8 mouse cellular contexts compared by ENCODE assay signal in the genomic region with DNA sequence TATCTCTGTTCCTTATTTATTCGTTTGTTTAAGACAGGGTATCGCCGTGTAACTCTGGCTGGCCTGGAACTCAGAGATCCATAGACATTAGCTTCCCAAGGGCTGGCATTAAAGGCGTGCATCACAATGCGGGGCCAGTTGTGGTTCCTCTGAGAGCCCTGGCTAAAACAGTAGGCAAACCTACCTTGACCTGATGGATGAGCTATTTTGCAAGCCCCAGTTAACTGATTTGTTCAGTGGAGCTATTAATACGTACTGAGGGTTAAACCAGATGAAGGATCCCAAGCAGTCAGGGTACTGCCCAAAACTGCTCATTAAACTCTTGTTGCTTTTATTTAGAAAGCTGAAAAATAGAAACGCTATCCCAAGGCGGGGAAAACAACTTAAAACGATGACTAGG. TPM values are rescaled to one million over a fixed set of nuclear protein-coding genes. Genes with fewer than 3 reads are reported as not detected.
A peak's percentile ranks its signal among the peaks of the same experiment; 100 is the strongest.
DNase-seq lines count a peak whose midpoint lies in the region; ATAC-seq and TF ChIP-seq lines count a peak whose summit lies in the region.

No protein-coding gene starts in this region.

- H3K36me3 ChIP-seq in kidney, postnatal 0 days (ENCODE audit: insufficient read depth, low read length), result 0 out of 2 replicates have a peak, but pooled peaks cover 3% of the 10 kb centered on the region
- no peaks in the 10 kb centered on the region for H3K36me3 ChIP-seq in embryonic facial prominence, embryonic 11.5 days (replicated peaks; ENCODE audit: control insufficient read depth, insufficient read depth, low read depth, low read length)
- peaks cover 21% of the 10 kb centered on the region for H3K36me3 ChIP-seq in hindbrain, embryonic 14.5 days (replicated peaks; ENCODE audit: control insufficient read depth, insufficient read depth)
- peaks cover 8% of the 10 kb centered on the region for H3K36me3 ChIP-seq in midbrain, postnatal 0 days (ENCODE audit: insufficient read depth, low read length)

- peak overlapping the region; percentile 61 for H3K9ac ChIP-seq in kidney, postnatal 0 days (ENCODE audit: low read depth, low read length)
- H3K9ac ChIP-seq in embryonic facial prominence, embryonic 11.5 days (replicated peaks; ENCODE audit: low read length), result peak overlapping the region; percentile 91
- peak overlapping the region; percentile 94 for H3K9ac ChIP-seq in hindbrain, embryonic 14.5 days
- peak overlapping the region; percentile 90 for H3K9ac ChIP-seq in midbrain, postnatal 0 days (replicated peaks; ENCODE audit: low read length, poor library complexity, severe bottlenecking)

- H3K27me3 ChIP-seq in kidney, postnatal 0 days (ENCODE audit: insufficient read depth, low read length), result no peaks in the 10 kb centered on the region
- H3K27me3 ChIP-seq in embryonic facial prominence, embryonic 11.5 days (ENCODE audit: control insufficient read depth, insufficient read depth, low read length), result no peaks in the 10 kb centered on the region
- H3K27me3 ChIP-seq in hindbrain, embryonic 14.5 days (ENCODE audit: control insufficient read depth, insufficient read depth, low read length), result no peaks in the 10 kb centered on the region
- H3K27me3 ChIP-seq in midbrain, postnatal 0 days (ENCODE audit: insufficient read depth, low read length), result no peaks in the 10 kb centered on the region

- peak overlapping the region; percentile 66 for H3K4me2 ChIP-seq in kidney, postnatal 0 days (ENCODE audit: low read length)
- H3K4me2 ChIP-seq in embryonic facial prominence, embryonic 11.5 days (ENCODE audit: low read depth, low read length), result peak overlapping the region; percentile 73
- peak overlapping the region; percentile 76 for H3K4me2 ChIP-seq in hindbrain, embryonic 14.5 days (replicated peaks)
- peak overlapping the region; percentile 78 for H3K4me2 ChIP-seq in midbrain, postnatal 0 days (ENCODE audit: low read depth, low read length, poor library complexity, severe bottlenecking)

- ATAC-seq in kidney, postnatal 0 days (replicated peaks; ENCODE audit: low FRiP score, low read depth), result peak; percentile 25; the same call in 1 of the 2 replicates
- peak; percentile 12; the same call in 1 of the 2 replicates for ATAC-seq in embryonic facial prominence, embryonic 11.5 days (replicated peaks; ENCODE audit: insufficient number of reproducible peaks, low FRiP score, low TSS enrichment, low read depth)
- peak; percentile 3; the same call in 1 of the 2 replicates for ATAC-seq in hindbrain, embryonic 14.5 days (ENCODE audit: low FRiP score)
- no peak; the same call in 1 of the 2 replicates for ATAC-seq in midbrain, postnatal 0 days (ENCODE audit: low FRiP score)

- 33% methylated on average over 9 of the region's 9 CpGs for WGBS in kidney, postnatal 0 days
- WGBS in embryonic facial prominence, embryonic 11.5 days, result 35% methylated on average over 9 of the region's 9 CpGs
- WGBS in hindbrain, embryonic 14.5 days, result 43% methylated on average over 9 of the region's 9 CpGs
- WGBS in midbrain, postnatal 0 days, result 33% methylated on average over 9 of the region's 9 CpGs

- no peak for TF ChIP-seq CTCF in kidney, postnatal 0 days (IDR thresholded peaks at IDR 0.05; ENCODE audit: low read depth)
- TF ChIP-seq CTCF in midbrain, postnatal 0 days (IDR thresholded peaks at IDR 0.05), result no peak

- H3K4me3 ChIP-seq in kidney, postnatal 0 days (replicated peaks; ENCODE audit: low read depth, low read length), result peak overlapping the region; percentile 92
- peak overlapping the region; percentile 98 for H3K4me3 ChIP-seq in embryonic facial prominence, embryonic 11.5 days (ENCODE audit: low read depth, low read length)
- H3K4me3 ChIP-seq in hindbrain, embryonic 14.5 days (replicated peaks; ENCODE audit: low read length), result peak overlapping the region; percentile 93
- H3K4me3 ChIP-seq in midbrain, postnatal 0 days (ENCODE audit: low read depth, low read length), result peak overlapping the region; percentile 92

- H3K4me1 ChIP-seq in kidney, postnatal 0 days (replicated peaks; ENCODE audit: insufficient read depth, low read length), result peaks cover 7% of the 10 kb centered on the region; the same call in 1 of the 2 replicates
- no peaks in the 10 kb centered on the region; the same call in 1 of the 2 replicates for H3K4me1 ChIP-seq in embryonic facial prominence, embryonic 11.5 days (ENCODE audit: control insufficient read depth, insufficient read depth, low read length)
- peaks cover 13% of the 10 kb centered on the region for H3K4me1 ChIP-seq in hindbrain, embryonic 14.5 days (replicated peaks; ENCODE audit: control insufficient read depth, insufficient read depth, low read length)
- H3K4me1 ChIP-seq in midbrain, postnatal 0 days (ENCODE audit: insufficient read depth, low read length), result peaks cover 3% of the 10 kb centered on the region; the same call in 1 of the 2 replicates

- no peak for DNase-seq in kidney, postnatal 0 days (ENCODE audit: low spot score)
- DNase-seq in kidney, postnatal 14 days, result no peak
- no peak for DNase-seq in embryonic facial prominence, embryonic 11.5 days (ENCODE audit: low spot score)
- DNase-seq in hindbrain, embryonic 14.5 days (ENCODE audit: low spot score), result no peak
- DNase-seq in midbrain, postnatal 0 days (ENCODE audit: low spot score), result no peak
- DNase-seq in ovary, adult 18-20 months (ENCODE audit: low spot score), result no peak
- DNase-seq in ovary, postnatal 10 days (ENCODE audit: low spot score), result no peak
- DNase-seq in natural killer cell, adult 2 months (ENCODE audit: low spot score in 2 of 2), result no peak

- peak overlapping the region; percentile 86 for H3K27ac ChIP-seq in kidney, postnatal 0 days
- no peak overlapping the region; the same call in 1 of the 2 replicates for H3K27ac ChIP-seq in embryonic facial prominence, embryonic 11.5 days (replicated peaks; ENCODE audit: low read depth, low read length)
- peak overlapping the region; percentile 84 for H3K27ac ChIP-seq in hindbrain, embryonic 14.5 days
- peak overlapping the region; percentile 40; the same call in 1 of the 2 replicates for H3K27ac ChIP-seq in midbrain, postnatal 0 days (ENCODE audit: low read depth, low read length)

- no peaks in the 10 kb centered on the region for H3K9me3 ChIP-seq in kidney, postnatal 0 days (replicated peaks; ENCODE audit: low read length)
- no peaks in the 10 kb centered on the region for H3K9me3 ChIP-seq in embryonic facial prominence, embryonic 11.5 days (replicated peaks; ENCODE audit: control insufficient read depth, low read length)
- H3K9me3 ChIP-seq in hindbrain, embryonic 14.5 days (ENCODE audit: control insufficient read depth, low read length), result no peaks in the 10 kb centered on the region
- no peaks in the 10 kb centered on the region for H3K9me3 ChIP-seq in midbrain, postnatal 0 days (ENCODE audit: low read length)

RNA-seq across cellular contexts. Expression of gene Sar1a, which starts 0.6 kb away (rescaled TPM):
- polyA plus RNA-seq in kidney, postnatal 0 days (2015; fragmentation: Nextera tagmentation; extraction: Ambion mirVana), result 184 and 205 TPM in 2 replicates
- polyA plus RNA-seq in embryonic facial prominence, embryonic 11.5 days (2014; fragmentation: Nextera tagmentation; extraction: Ambion mirVana), result 273 and 274 TPM in 2 replicates
- polyA plus RNA-seq in hindbrain, embryonic 14.5 days (2014; fragmentation: Nextera tagmentation; extraction: Ambion mirVana), result 211 and 230 TPM in 2 replicates
- total RNA-seq in midbrain, postnatal 0 days (2014; rRNA removed), result 141 and 167 TPM in 2 replicates
- polyA plus RNA-seq in midbrain, postnatal 0 days (2015; fragmentation: Nextera tagmentation; extraction: Ambion mirVana), result 192 and 197 TPM in 2 replicates

RNA-seq across cellular contexts. Expression of gene Tysnd1, which starts 15.8 kb away (rescaled TPM):
- 41.2 and 49.6 TPM in 2 replicates for polyA plus RNA-seq in kidney, postnatal 0 days (2015; fragmentation: Nextera tagmentation; extraction: Ambion mirVana)
- 30.7 and 36.6 TPM in 2 replicates for polyA plus RNA-seq in embryonic facial prominence, embryonic 11.5 days (2014; fragmentation: Nextera tagmentation; extraction: Ambion mirVana)
- 32.0 and 32.1 TPM in 2 replicates for polyA plus RNA-seq in hindbrain, embryonic 14.5 days (2014; fragmentation: Nextera tagmentation; extraction: Ambion mirVana)
- total RNA-seq in midbrain, postnatal 0 days (2014; rRNA removed), result 59.9 and 76.1 TPM in 2 replicates
- polyA plus RNA-seq in midbrain, postnatal 0 days (2015; fragmentation: Nextera tagmentation; extraction: Ambion mirVana), result 28.5 and 28.8 TPM in 2 replicates

RNA-seq across cellular contexts. Expression of gene Ppa1, which starts 31.2 kb away (rescaled TPM):
- polyA plus RNA-seq in kidney, postnatal 0 days (2015; fragmentation: Nextera tagmentation; extraction: Ambion mirVana), result 111 and 121 TPM in 2 replicates
- 312 and 320 TPM in 2 replicates for polyA plus RNA-seq in embryonic facial prominence, embryonic 11.5 days (2014; fragmentation: Nextera tagmentation; extraction: Ambion mirVana)
- 191 and 213 TPM in 2 replicates for polyA plus RNA-seq in hindbrain, embryonic 14.5 days (2014; fragmentation: Nextera tagmentation; extraction: Ambion mirVana)
- total RNA-seq in midbrain, postnatal 0 days (2014; rRNA removed), result 88.8 and 111 TPM in 2 replicates
- polyA plus RNA-seq in midbrain, postnatal 0 days (2015; fragmentation: Nextera tagmentation; extraction: Ambion mirVana), result 172 and 184 TPM in 2 replicates

RNA-seq across cellular contexts. Expression of gene Aifm2, which starts 35.5 kb away (rescaled TPM):
- polyA plus RNA-seq in kidney, postnatal 0 days (2015; fragmentation: Nextera tagmentation; extraction: Ambion mirVana), result 21.4 and 22.1 TPM in 2 replicates
- polyA plus RNA-seq in embryonic facial prominence, embryonic 11.5 days (2014; fragmentation: Nextera tagmentation; extraction: Ambion mirVana), result 8.2 and 8.6 TPM in 2 replicates
- polyA plus RNA-seq in hindbrain, embryonic 14.5 days (2014; fragmentation: Nextera tagmentation; extraction: Ambion mirVana), result 11.9 and 12.3 TPM in 2 replicates
- total RNA-seq in midbrain, postnatal 0 days (2014; rRNA removed), result 21.4 and 27.4 TPM in 2 replicates
- 18.6 and 19.2 TPM in 2 replicates for polyA plus RNA-seq in midbrain, postnatal 0 days (2015; fragmentation: Nextera tagmentation; extraction: Ambion mirVana)
